Mouse (Mus musculus) myocyte (in vitro differentiated cells): ENCODE measurements at regions not wholly inside any gene's neighbourhood (a gene's known extent, or its start where the extent isn't known, plus 50 kb on each side); places are given as distances from the start of the nearest gene placed in this dataset.

Experiments used
- H3K27me3 ChIP-seq: one replicate; pipeline ENCODE4 v1.6.1; 2011; ENCODE audit not compliant: control insufficient read depth, insufficient read depth, insufficient read length
- H3K36me3 ChIP-seq: one replicate; pipeline ENCODE4 v1.6.1; 2011; ENCODE audit not compliant: control insufficient read depth, insufficient read depth
- H3K4me2 ChIP-seq: one replicate; pipeline ENCODE4 v1.6.1; 2011; ENCODE audit warnings: low read depth, control low read depth
- H3K4me3 ChIP-seq: one replicate; pipeline ENCODE4 v1.5.1; 2011; ENCODE audit warnings: mild to moderate bottlenecking, control low read depth, moderate library complexity
- H3K79me2 ChIP-seq: one replicate; pipeline ENCODE4 v1.6.1; 2011; ENCODE audit not compliant: control insufficient read depth, insufficient read depth
- H3ac ChIP-seq: one replicate; pipeline ENCODE4 v1.6.1; 2011; ENCODE audit not compliant: control insufficient read depth, insufficient read length
- CEBPB ChIP-seq: IDR thresholded peaks from 2 replicates; pipeline ENCODE4 v1.6.1; 2011; ENCODE audit warnings: mild to moderate bottlenecking, moderate library complexity; ENCODE audit not compliant: poor library complexity, insufficient read depth, severe bottlenecking
- E2F4 ChIP-seq: IDR thresholded peaks from one replicate; pipeline ENCODE4 v1.6.1; 2011; ENCODE audit warnings: mild to moderate bottlenecking, control low read depth, moderate library complexity; ENCODE audit not compliant: insufficient read depth
- MAX ChIP-seq: IDR thresholded peaks from one replicate; pipeline ENCODE4 v1.6.1; 2011; ENCODE audit warnings: low read depth, mild to moderate bottlenecking, control low read depth
- MYOD1 ChIP-seq, 3 experiments: IDR thresholded peaks; one replicate each; pipeline ENCODE4 v1.6.1; 2011; ENCODE audit warnings: control low read depth in 2 of 3, low read depth in 2 of 3, mild to moderate bottlenecking in 2 of 3, moderate library complexity in 1 of 3; ENCODE audit not compliant: insufficient read length in 2 of 3, control insufficient read depth in 1 of 3
- MYOG ChIP-seq, 3 experiments: IDR thresholded peaks; one replicate each; pipeline ENCODE4 v1.6.1; 2011; ENCODE audit warnings: control low read depth in 2 of 3, low read depth in 2 of 3, mild to moderate bottlenecking in 2 of 3; ENCODE audit not compliant: insufficient read length in 2 of 3, control insufficient read depth in 1 of 3, insufficient read depth in 1 of 3
- POLR2A ChIP-seq: IDR thresholded peaks from one replicate; pipeline ENCODE4 v1.6.1; 2011; ENCODE audit warnings: low read depth, mild to moderate bottlenecking, control low read depth, moderate library complexity; ENCODE audit not compliant: insufficient read length
- POLR2AphosphoS2 ChIP-seq: IDR thresholded peaks from one replicate; pipeline ENCODE4 v1.6.1; 2011; ENCODE audit warnings: low read depth, control low read depth; ENCODE audit not compliant: insufficient read length
- REST ChIP-seq: IDR thresholded peaks from one replicate; pipeline ENCODE4 v1.6.1; 2011; ENCODE audit warnings: mild to moderate bottlenecking, control low read depth, moderate library complexity; ENCODE audit not compliant: insufficient read depth, insufficient read length
- SRF ChIP-seq: IDR thresholded peaks from one replicate; pipeline ENCODE4 v1.6.1; 2011; ENCODE audit warnings: low read depth; ENCODE audit not compliant: control insufficient read depth, insufficient read length
- TCF12 ChIP-seq: IDR thresholded peaks from one replicate; pipeline ENCODE4 v1.6.1; 2011; ENCODE audit warnings: mild to moderate bottlenecking, control low read depth; ENCODE audit not compliant: poor library complexity, insufficient read depth, severe bottlenecking
- TCF3 ChIP-seq: IDR thresholded peaks from one replicate; pipeline ENCODE4 v1.6.1; 2011; ENCODE audit warnings: low read depth, control low read depth; ENCODE audit not compliant: insufficient read length
- USF1 ChIP-seq: IDR thresholded peaks from one replicate; pipeline ENCODE4 v1.6.1; 2011; ENCODE audit warnings: low read depth, mild to moderate bottlenecking, control low read depth, moderate library complexity

GRCm38 (mm10) chr15:52406156-52406885 is 1478.4 kb upstream of the Gm7489 start:
- TF ChIP-seq TCF12 (no peak), MYOD1 (IDR thresholded peaks at IDR 0.05; ENCODE audit: control insufficient read depth in 1 of 3, insufficient read length in 2 of 3, low read depth in 2 of 3) (no peak), MYOG (IDR thresholded peaks at IDR 0.05; ENCODE audit: control insufficient read depth in 1 of 3, insufficient read depth in 1 of 3, insufficient read length in 2 of 3, low read depth in 2 of 3) (no peak), POLR2A (no peak), CEBPB (no peak), USF1 (no peak), POLR2AphosphoS2 (no peak), SRF (no peak), E2F4 (no peak), TCF3 (no peak), REST (no peak), MAX (no peak)
- no peaks in the 10 kb centered on the region for H3K79me2 ChIP-seq
- H3K36me3 ChIP-seq, result no peaks in the 10 kb centered on the region
- no peaks in the 10 kb centered on the region for H3K27me3 ChIP-seq
- H3K4me3 ChIP-seq, result no peak overlapping the region
- no peak overlapping the region for H3ac ChIP-seq
- H3K4me2 ChIP-seq, result no peak overlapping the region

GRCm38 (mm10) chr15:52412869-52413771 is 1471.6 kb upstream of the Gm7489 start:
- no peaks in the 10 kb centered on the region for H3K79me2 ChIP-seq
- no peak overlapping the region for H3K4me3 ChIP-seq
- H3ac ChIP-seq, result no peak overlapping the region
- no peaks in the 10 kb centered on the region for H3K36me3 ChIP-seq
- no peaks in the 10 kb centered on the region for H3K27me3 ChIP-seq
- peak overlapping the region; percentile 35 for H3K4me2 ChIP-seq
- TF ChIP-seq MYOG (IDR thresholded peaks at IDR 0.05; ENCODE audit: control insufficient read depth in 1 of 3, insufficient read depth in 1 of 3, insufficient read length in 2 of 3, low read depth in 2 of 3), result no peak
- no peak for TF ChIP-seq POLR2AphosphoS2
- no peak for TF ChIP-seq POLR2A
- no peak for TF ChIP-seq MYOD1 (IDR thresholded peaks at IDR 0.05; ENCODE audit: control insufficient read depth in 1 of 3, insufficient read length in 2 of 3, low read depth in 2 of 3)
- TF ChIP-seq MAX, result no peak

- H3K79me2 ChIP-seq, result no peaks in the 10 kb centered on the region
- no peaks in the 10 kb centered on the region for H3K36me3 ChIP-seq
- H3K27me3 ChIP-seq, result no peaks in the 10 kb centered on the region
- no peak overlapping the region for H3ac ChIP-seq
- no peak overlapping the region for H3K4me3 ChIP-seq
- no peak for TF ChIP-seq MYOG (IDR thresholded peaks at IDR 0.05; ENCODE audit: control insufficient read depth in 1 of 3, insufficient read depth in 1 of 3, insufficient read length in 2 of 3, low read depth in 2 of 3)
- no peak for TF ChIP-seq TCF3
- no peak for TF ChIP-seq TCF12
- TF ChIP-seq MAX, result no peak
- no peak for TF ChIP-seq MYOD1 (IDR thresholded peaks at IDR 0.05; ENCODE audit: control insufficient read depth in 1 of 3, insufficient read length in 2 of 3, low read depth in 2 of 3)
- no peak for TF ChIP-seq REST
- no peak for TF ChIP-seq CEBPB
- no peak for TF ChIP-seq POLR2AphosphoS2
- no peak for TF ChIP-seq USF1
- TF ChIP-seq E2F4, result no peak
- no peak for TF ChIP-seq SRF
- TF ChIP-seq POLR2A, result no peak
- H3K4me2 ChIP-seq, result no peak overlapping the region
These were observed 1458.7 kb upstream of the Gm7489 start for GRCm38 (mm10) chr15:52425976-52426375.

DNA sequence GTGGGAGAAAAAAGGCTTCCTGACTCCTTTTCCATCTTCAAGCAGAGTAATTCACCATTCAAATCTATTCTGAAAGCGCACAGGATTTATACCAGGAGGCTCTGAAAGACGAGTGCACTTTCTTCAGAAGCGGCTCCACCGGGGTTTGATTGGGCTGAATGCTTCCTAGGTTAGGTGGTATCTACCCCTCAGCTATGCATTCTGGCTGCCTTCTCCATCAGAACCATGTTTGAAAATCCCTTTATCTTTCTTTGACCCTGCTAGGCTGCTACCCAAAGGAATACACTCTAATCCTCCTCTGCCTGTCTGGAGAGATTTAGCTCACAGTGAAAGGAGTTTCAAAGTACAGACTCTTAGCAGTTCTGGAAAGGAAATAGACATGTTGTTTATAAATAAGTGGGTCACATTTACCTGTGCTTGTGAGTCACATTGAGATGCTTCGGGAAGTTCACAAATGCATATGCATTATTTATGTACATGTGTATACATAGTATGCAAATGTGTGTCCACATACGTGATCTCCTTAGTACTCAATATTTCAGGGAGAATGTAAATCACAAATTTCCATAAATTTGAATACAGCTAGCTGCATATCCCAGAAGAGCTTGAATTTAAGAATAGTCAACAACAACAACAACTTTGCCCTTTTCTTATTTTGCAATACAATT is 1454.1 kb upstream of the Gm7489 start:
- Histone ChIP-seq H3K36me3 (no peaks in the 10 kb centered on the region), H3K4me2 (no peak overlapping the region), H3ac (no peak overlapping the region), H3K79me2 (no peaks in the 10 kb centered on the region), H3K27me3 (peaks cover 6% of the 10 kb centered on the region), H3K4me3 (no peak overlapping the region)
- TF ChIP-seq E2F4 (no peak), MYOD1 (IDR thresholded peaks at IDR 0.05; ENCODE audit: control insufficient read depth in 1 of 3, insufficient read length in 2 of 3, low read depth in 2 of 3) (no peak), MYOG (IDR thresholded peaks at IDR 0.05; ENCODE audit: control insufficient read depth in 1 of 3, insufficient read depth in 1 of 3, insufficient read length in 2 of 3, low read depth in 2 of 3) (no peak), CEBPB (no peak), USF1 (no peak), POLR2AphosphoS2 (no peak), POLR2A (no peak)
